Mouse (Mus musculus) CH12.LX (cell line): Measurements from ENCODE around the gene Ntrk2. TPM values are rescaled to one million over a fixed set of nuclear protein-coding genes. Genes with fewer than 3 reads are reported as not detected.

Source experiments
- DNase-seq: peaks from one replicate; pipeline ENCODE4 v3.0.0-alpha.2; 2013; ENCODE audit errors: extremely low read depth
- H3K27ac ChIP-seq: 2 replicates; pipeline ENCODE4 v1.5.1; 2012; ENCODE audit warnings: low read depth, mild to moderate bottlenecking, control low read depth, moderate library complexity; ENCODE audit not compliant: insufficient read depth
- H3K27me3 ChIP-seq: replicated peaks from 2 replicates; pipeline ENCODE3; 2012; ENCODE audit warnings: inconsistent platforms
- H3K36me3 ChIP-seq, 2 experiments: replicated peaks in 1 of 2; 2 replicates each; pipeline versions ENCODE3 to v1.6.1; 2012; ENCODE audit warnings: inconsistent platforms in 1 of 2, low read length in 1 of 2, mild to moderate bottlenecking in 1 of 2, mixed read lengths in 1 of 2, moderate library complexity in 1 of 2; ENCODE audit not compliant: control insufficient read depth in 1 of 2, insufficient read depth in 1 of 2
- H3K4me1 ChIP-seq, 2 experiments: 2 replicates each; pipeline ENCODE4 v1.6.1; 2012; ENCODE audit warnings: inconsistent platforms in 1 of 2, moderate library complexity in 1 of 2; ENCODE audit not compliant: insufficient read depth in 2 of 2, control insufficient read depth in 1 of 2
- H3K4me2 ChIP-seq: 2 replicates; pipeline ENCODE4 v1.6.1; 2012; ENCODE audit warnings: low read depth, mild to moderate bottlenecking, control low read depth; ENCODE audit not compliant: poor library complexity, insufficient read depth, severe bottlenecking
- H3K4me3 ChIP-seq, 3 experiments: fragments of 150-350 bp in 1 of 3; sonication (generic) in 1 of 3; replicated peaks in 1 of 3; 2 replicates each; pipeline versions ENCODE3 to v1.5.1; 2011 to 2012; ENCODE audit warnings: low read depth in 2 of 3, low read length in 2 of 3, mild to moderate bottlenecking in 2 of 3, moderate library complexity in 2 of 3, control low read depth in 1 of 3, improper control_type of control experiment in 1 of 3, inconsistent platforms in 1 of 3, mixed read lengths in 1 of 3; ENCODE audit not compliant: poor library complexity in 1 of 3
- H3K79me2 ChIP-seq: replicated peaks from 2 replicates; pipeline ENCODE4 v1.6.1; 2012; ENCODE audit warnings: mild to moderate bottlenecking, moderate library complexity; ENCODE audit not compliant: control insufficient read depth, poor library complexity, insufficient read depth, severe bottlenecking; ENCODE audit errors: extremely low read depth
- H3K9ac ChIP-seq: 2 replicates; pipeline ENCODE4 v1.6.1; 2012; ENCODE audit warnings: low read depth, mild to moderate bottlenecking, control low read depth, moderate library complexity; ENCODE audit not compliant: insufficient read depth
- H3K9me3 ChIP-seq: replicated peaks from 2 replicates; pipeline ENCODE3; 2012; ENCODE audit warnings: low read length, inconsistent platforms, mixed read lengths
- BHLHE40 ChIP-seq: IDR thresholded peaks from 2 replicates; pipeline ENCODE4 v1.6.1; 2011; ENCODE audit warnings: mild to moderate bottlenecking, low read depth, low read length, improper control_type of control experiment
- CHD1 ChIP-seq: IDR thresholded peaks from 2 replicates; pipeline ENCODE4 v1.6.1; 2012; ENCODE audit warnings: low read depth, low read length, improper control_type of control experiment, inconsistent platforms
- ELF1 ChIP-seq: IDR thresholded peaks from 2 replicates; pipeline ENCODE4 v1.6.1; 2014; ENCODE audit warnings: low read depth, mild to moderate bottlenecking, inconsistent platforms, low read length, improper control_type of control experiment
- ETS1 ChIP-seq: conservative IDR thresholded peaks from 2 replicates; pipeline ENCODE4 v1.6.1; 2012; ENCODE audit warnings: low read depth, mild to moderate bottlenecking, inconsistent platforms, low read length, improper control_type of control experiment, moderate library complexity
- HCFC1 ChIP-seq: IDR thresholded peaks from 2 replicates; pipeline ENCODE4 v1.6.1; 2012; ENCODE audit warnings: low read depth, mild to moderate bottlenecking, inconsistent platforms, low read length, improper control_type of control experiment
- JUN ChIP-seq: IDR thresholded peaks from 2 replicates; pipeline ENCODE4 v1.6.1; 2011; ENCODE audit warnings: low read depth, mild to moderate bottlenecking, low read length, improper control_type of control experiment, moderate library complexity; ENCODE audit not compliant: insufficient read depth
- JUND ChIP-seq: conservative IDR thresholded peaks from 2 replicates; pipeline ENCODE4 v1.6.1; 2011; ENCODE audit warnings: low read depth, low read length, improper control_type of control experiment
- KAT2A ChIP-seq: IDR thresholded peaks from 2 replicates; pipeline ENCODE4 v1.6.1; 2012; ENCODE audit warnings: low read length, improper control_type of control experiment, inconsistent platforms; ENCODE audit not compliant: insufficient replicate concordance
- MAZ ChIP-seq: IDR thresholded peaks from 2 replicates; pipeline ENCODE4 v1.6.1; 2012; ENCODE audit warnings: low read depth, mild to moderate bottlenecking, inconsistent platforms, low read length, improper control_type of control experiment, moderate library complexity
- SMC3 ChIP-seq: IDR thresholded peaks from 2 replicates; pipeline ENCODE4 v1.6.1; 2011; ENCODE audit warnings: low read depth, low read length, improper control_type of control experiment
- TBP ChIP-seq: conservative IDR thresholded peaks from 2 replicates; pipeline ENCODE4 v1.6.1; 2011; ENCODE audit warnings: low read depth, low read length, improper control_type of control experiment
- UBTF ChIP-seq: IDR thresholded peaks from 2 replicates; pipeline ENCODE4 v1.6.1; 2012; ENCODE audit warnings: low read depth, mild to moderate bottlenecking, inconsistent platforms, low read length, improper control_type of control experiment, moderate library complexity
- ZC3H11A ChIP-seq: IDR thresholded peaks from 2 replicates; pipeline ENCODE4 v1.6.1; 2012; ENCODE audit warnings: low read depth, mild to moderate bottlenecking, inconsistent platforms, low read length, improper control_type of control experiment
- ZNF384 ChIP-seq: IDR thresholded peaks from 2 replicates; pipeline ENCODE4 v1.6.1; 2012; ENCODE audit warnings: low read depth, low read length, improper control_type of control experiment, inconsistent platforms
- dilution Hi-C: fragments of 300-500 bp; cut with MboI; formaldehyde crosslinking; loops from 2 replicates; pipeline ENCODE4 v1.14.3; 2020; ENCODE audit warnings: low sequenced_read_pairs; ENCODE audit not compliant: extremely low pct_unique_long_range_greater_than_20kb, extremely low pct_ligation_motif_present
- in situ Hi-C: fragments of 300-500 bp; cut with MboI; formaldehyde crosslinking; loops from 3 replicates; pipeline ENCODE4 v1.14.3; 2019; ENCODE audit warnings: low sequenced_read_pairs, low pct_ligation_motif_present, low pct_unique_long_range_greater_than_20kb, mixed read lengths
- polyA plus RNA-seq: library from polyadenylated mRNA; unstranded; fragments of >175 nt; gene quantifications from 2 replicates; pipeline ENCODE4 v1.2.1, GENCODE M21; 2012; ENCODE audit warnings: low read depth; ENCODE audit not compliant: insufficient read length
- total RNA-seq, 2 experiments: library from RNA; depleted of rRNA; stranded (reverse); fragments of 300-350 nt in 1 of 2; fragments of >200 nt in 1 of 2; gene quantifications; 2 replicates each; pipeline ENCODE4 v1.2.3; 2012 to 2014

Gene Ntrk2
- total and polyA plus RNA-seq, 3 experiments: not detected

DNA sequence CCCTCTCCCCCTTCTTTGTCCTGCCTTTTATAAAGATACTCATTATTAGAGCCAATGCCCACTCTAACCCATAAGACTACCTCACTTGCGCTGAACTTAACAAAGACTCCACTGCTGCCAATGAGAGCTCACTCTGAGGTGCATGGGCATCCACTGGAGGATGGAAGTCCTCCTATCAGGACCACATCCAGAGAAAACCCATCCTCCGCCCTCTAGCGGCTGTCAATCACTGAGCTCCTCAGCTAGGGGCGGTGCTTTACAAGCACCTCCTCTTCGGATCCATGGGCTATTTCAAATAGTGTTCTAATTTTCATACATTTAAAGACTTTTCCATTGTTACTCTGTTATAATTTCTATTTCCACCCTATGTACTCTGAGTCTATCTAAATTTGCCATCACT lies 210.8 kb downstream of the Ntrk2 start:
- H3K9me3 ChIP-seq: peaks cover 77% of the 10 kb centered on the region
- TF ChIP-seq BHLHE40 (no peak), ELF1 (no peak), ZC3H11A (no peak), ZNF384 (no peak), TBP (no peak), ETS1 (no peak), SMC3 (no peak), UBTF (no peak), JUND (no peak), CHD1 (no peak), HCFC1 (no peak), KAT2A (no peak), JUN (no peak)
- no peaks in the 10 kb centered on the region for H3K79me2 ChIP-seq
- no peaks in the 10 kb centered on the region for H3K36me3 ChIP-seq
- no peak overlapping the region for H3K9ac ChIP-seq
- dilution Hi-C loops (no loop called here), in situ Hi-C loops (no loop called here)
- H3K27me3 ChIP-seq: no peaks in the 10 kb centered on the region
- no peak overlapping the region for H3K27ac ChIP-seq
- no peak overlapping the region for H3K4me2 ChIP-seq
- no peaks in the 10 kb centered on the region for H3K4me1 ChIP-seq
- H3K4me3 ChIP-seq: no peak overlapping the region
- no peak for DNase-seq

DNA sequence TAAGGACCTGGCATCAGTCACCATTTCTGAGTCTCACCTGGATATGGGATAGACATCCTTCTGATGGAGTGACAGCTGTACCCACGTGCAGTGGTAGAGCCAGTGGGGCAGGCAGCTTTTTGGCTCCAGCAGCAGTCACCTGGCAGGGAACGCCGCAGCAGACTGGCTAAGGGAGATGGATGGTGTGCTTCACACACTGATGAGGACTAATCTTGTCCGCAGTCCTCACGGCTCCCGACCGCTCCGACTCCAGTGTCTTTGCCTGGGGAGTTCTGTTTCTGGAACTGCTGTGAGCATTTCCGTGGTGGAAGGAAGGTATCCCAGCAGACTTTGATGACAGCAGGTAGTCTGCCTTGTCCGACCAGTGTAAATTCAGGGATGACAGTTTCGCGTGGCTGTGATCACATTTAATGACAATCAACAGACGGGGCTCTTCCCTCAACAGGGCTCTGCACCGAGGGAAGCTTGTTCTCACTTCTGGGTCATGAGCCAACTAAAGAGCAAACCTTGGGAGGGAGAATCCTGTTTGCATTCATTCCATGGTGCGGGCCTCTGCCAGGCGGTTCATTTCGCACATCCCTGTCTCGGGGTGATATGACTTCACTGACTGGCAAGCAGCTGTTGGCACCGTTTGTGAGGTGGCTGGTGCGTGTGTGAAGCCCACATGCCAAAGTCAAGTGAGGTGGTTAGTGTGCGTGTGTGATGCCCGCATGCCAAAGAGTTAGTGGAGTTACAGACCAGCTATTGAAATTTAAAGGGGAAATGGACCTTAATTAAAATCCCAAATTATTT lies 216.1 kb downstream of the Ntrk2 start:
- Histone ChIP-seq H3K79me2 (no peaks in the 10 kb centered on the region), H3K4me2 (no peak overlapping the region), H3K27ac (no peak overlapping the region), H3K36me3 (no peaks in the 10 kb centered on the region)
- TF ChIP-seq UBTF (no peak), TBP (no peak), HCFC1 (no peak), MAZ (no peak), BHLHE40 (no peak), KAT2A (no peak), CHD1 (no peak)
- TF ChIP-seq, all 38 proteins: peak for 0
- no peak for DNase-seq
- dilution Hi-C loops: no loop called here
- no peak overlapping the region for H3K4me3 ChIP-seq
- no peaks in the 10 kb centered on the region for H3K27me3 ChIP-seq
- H3K9ac ChIP-seq: no peak overlapping the region
- in situ Hi-C loops: no loop called here
- H3K9me3 ChIP-seq: peaks cover 83% of the 10 kb centered on the region
- no peaks in the 10 kb centered on the region for H3K4me1 ChIP-seq
